8 mouse cellular contexts compared by ENCODE assay signal in the genomic region with DNA sequence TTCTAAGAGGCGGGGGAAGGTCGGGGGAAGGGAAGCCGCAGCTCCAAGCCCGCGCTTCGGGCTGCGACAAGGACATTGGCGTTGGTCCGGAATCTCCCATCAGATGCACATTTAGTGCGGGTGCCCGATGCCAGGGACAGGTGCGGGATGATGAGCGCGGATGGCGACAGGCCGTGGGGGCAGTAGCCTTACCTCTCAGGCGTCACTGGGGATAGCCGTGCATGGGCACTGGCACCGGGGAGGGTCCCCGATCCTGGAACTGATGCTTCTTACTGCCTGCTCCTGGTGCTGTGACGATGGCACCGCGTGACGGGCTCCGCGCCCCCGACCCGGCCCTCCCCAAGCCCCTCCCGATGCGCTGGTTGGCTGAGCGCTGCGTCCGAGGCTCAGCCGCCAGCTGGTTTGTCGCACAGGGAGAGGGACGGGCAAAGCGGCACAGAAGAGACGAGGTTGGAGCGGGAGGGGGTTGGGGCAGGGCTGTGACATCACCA. TPM values are rescaled to one million over a fixed set of nuclear protein-coding genes. Genes with fewer than 3 reads are reported as not detected.
A peak's percentile ranks its signal among the peaks of the same experiment; 100 is the strongest.
DNase-seq lines count a peak whose midpoint lies in the region; ATAC-seq and TF ChIP-seq lines count a peak whose summit lies in the region.

Gene Kif1a, minus strand, starts transcription at position 381 of the 491 bp plus-strand sequence.

- DNase-seq in lung, embryonic 14.5 days = peak; percentile 62
- no peak for DNase-seq in lung, postnatal 14 days
- DNase-seq in embryo, embryonic 10 days (ENCODE audit: low spot score) = peak; percentile 77
- peak; percentile 95 for DNase-seq in layer of hippocampus, adult 9-11 months
- peak; percentile 14 to 36 for DNase-seq in lung, postnatal 4 days
- no peak for DNase-seq in thymus, postnatal 4 days

- no peak for TF ChIP-seq CTCF in lung, embryonic 14.5 days (IDR thresholded peaks at IDR 0.05; ENCODE audit: low read depth)

- H3K9ac ChIP-seq in lung, embryonic 14.5 days = peak within 1 kb of the TSS; percentile 49
- peak within 1 kb of the TSS; percentile 62 for H3K9ac ChIP-seq in heart, embryonic 12.5 days
- H3K9ac ChIP-seq in stomach, embryonic 14.5 days (replicated peaks; ENCODE audit: low read depth, low read length) = peak within 1 kb of the TSS; percentile 38; the same call in 1 of the 2 replicates

- peak; percentile 83 for ATAC-seq in lung, embryonic 14.5 days (ENCODE audit: insufficient read depth)
- peak; percentile 74 for ATAC-seq in heart, embryonic 12.5 days (ENCODE audit: insufficient number of reproducible peaks, low FRiP score)
- peak; percentile 62 for ATAC-seq in stomach, embryonic 14.5 days (ENCODE audit: insufficient number of reproducible peaks, insufficient read depth, low FRiP score, low read depth)

- H3K4me3 ChIP-seq in lung, embryonic 14.5 days (ENCODE audit: low read depth, low read length) = peak within 1 kb of the TSS; percentile 49
- peak within 1 kb of the TSS; percentile 58 for H3K4me3 ChIP-seq in heart, embryonic 12.5 days
- H3K4me3 ChIP-seq in stomach, embryonic 14.5 days (ENCODE audit: low read depth, low read length) = peak within 1 kb of the TSS; percentile 49

- H3K27me3 ChIP-seq in lung, embryonic 14.5 days (ENCODE audit: insufficient read depth, low read length) = peaks cover 43% of the 10 kb centered on the region
- H3K27me3 ChIP-seq in heart, embryonic 12.5 days (replicated peaks) = peaks cover 79% of the 10 kb centered on the region
- H3K27me3 ChIP-seq in stomach, embryonic 14.5 days (ENCODE audit: control insufficient read depth, insufficient read depth, low read length) = 0 out of 2 replicates have a peak, but pooled peaks cover 19% of the 10 kb centered on the region

- H3K36me3 ChIP-seq in lung, embryonic 14.5 days (ENCODE audit: insufficient read depth) = no peaks in the 10 kb centered on the region
- H3K36me3 ChIP-seq in heart, embryonic 12.5 days = no peaks in the 10 kb centered on the region
- no peaks in the 10 kb centered on the region for H3K36me3 ChIP-seq in stomach, embryonic 14.5 days (ENCODE audit: control insufficient read depth, insufficient read depth, low read length)

- H3K4me2 ChIP-seq in lung, embryonic 14.5 days = peak within 1 kb of the TSS; percentile 95
- H3K4me2 ChIP-seq in heart, embryonic 12.5 days = peak within 1 kb of the TSS; percentile 96
- peak within 1 kb of the TSS; percentile 99 for H3K4me2 ChIP-seq in stomach, embryonic 14.5 days (replicated peaks; ENCODE audit: low read depth, low read length)

- H3K27ac ChIP-seq in lung, embryonic 14.5 days (ENCODE audit: low read depth) = no peak within 1 kb of the TSS
- no peak within 1 kb of the TSS for H3K27ac ChIP-seq in heart, embryonic 12.5 days (ENCODE audit: poor library complexity, severe bottlenecking)
- H3K27ac ChIP-seq in stomach, embryonic 14.5 days (ENCODE audit: low read length) = no peak within 1 kb of the TSS

- 1% methylated on average over 39 of the region's 39 CpGs for WGBS in lung, embryonic 14.5 days
- WGBS in heart, embryonic 12.5 days = 2% methylated on average over 39 of the region's 39 CpGs
- under 1% methylated on average over 39 of the region's 39 CpGs for WGBS in stomach, embryonic 14.5 days

- no peaks in the 10 kb centered on the region for H3K9me3 ChIP-seq in lung, embryonic 14.5 days (ENCODE audit: low read depth, low read length)
- H3K9me3 ChIP-seq in heart, embryonic 12.5 days (replicated peaks) = no peaks in the 10 kb centered on the region
- no peaks in the 10 kb centered on the region for H3K9me3 ChIP-seq in stomach, embryonic 14.5 days (ENCODE audit: control insufficient read depth, low read depth, low read length)

- no peaks in the 10 kb centered on the region for H3K4me1 ChIP-seq in lung, embryonic 14.5 days (ENCODE audit: insufficient read depth)
- peaks cover 18% of the 10 kb centered on the region for H3K4me1 ChIP-seq in heart, embryonic 12.5 days (replicated peaks)
- H3K4me1 ChIP-seq in stomach, embryonic 14.5 days (ENCODE audit: control insufficient read depth, insufficient read depth, low read length) = 0 out of 2 replicates have a peak, but pooled peaks cover 6% of the 10 kb centered on the region

RNA-seq across cellular contexts. Expression of gene Kif1a, which starts in this region (rescaled TPM):
- 8.6 and 11.2 TPM in 2 replicates for polyA plus RNA-seq in lung, embryonic 14.5 days (2014; fragmentation: Nextera tagmentation; extraction: Ambion mirVana)
- 7.4 and 7.7 TPM in 2 replicates for polyA plus RNA-seq in heart, embryonic 12.5 days (2016; fragmentation: Nextera tagmentation; extraction: Ambion mirVana)
- polyA plus RNA-seq in stomach, embryonic 14.5 days (2014; fragmentation: Nextera tagmentation; extraction: Ambion mirVana) = 18.7 and 23.2 TPM in 2 replicates

Comparison
In these comparisons a context has a peak if more than half of its experiments do, and no peak if none do; other contexts are left out.
1. DNase-seq: peak in lung, embryonic 14.5 days (single experiment), embryo, embryonic 10 days (single experiment), layer of hippocampus, adult 9-11 months (single experiment) and lung, postnatal 4 days (2 of 2); none in lung, postnatal 14 days (single experiment) and thymus, postnatal 4 days (single experiment).
2. Peak in every context shown above with its lines, with median percentiles within 50 percentile points of each other: ATAC-seq, H3K4me2 ChIP-seq, H3K4me3 ChIP-seq and H3K9ac ChIP-seq.